Mouse (Mus musculus) liver, embryonic 14.5 days (tissue): ENCODE measurements around the gene Fpr-rs6. TPM values are rescaled to one million over a fixed set of nuclear protein-coding genes. Genes with fewer than 3 reads are reported as not detected.

Experiments
- ATAC-seq: fragments of 200-750 bp; cut with Nextera tagmentation; 2 replicates; pipeline ENCODE4 v1.8.0; 2017; ENCODE audit warnings: moderate number of reproducible peaks, mild to moderate bottlenecking, moderate library complexity; ENCODE audit not compliant: insufficient read depth
- DNase-seq, 3 experiments: peaks; one replicate each; pipeline ENCODE4 v3.0.0-alpha.2; 2012 to 2013; ENCODE audit warnings: low read depth in 3 of 3, low spot score in 3 of 3
- H3K27ac ChIP-seq: fragments of 300-500 bp; sonication (generic); 2 replicates; pipeline ENCODE4 v1.5.1; 2014; ENCODE audit warnings: moderate library complexity, mild to moderate bottlenecking, control low read depth, inconsistent platforms
- H3K27me3 ChIP-seq: fragments of 300-500 bp; sonication (generic); 2 replicates; pipeline ENCODE4 v1.6.1; 2014; ENCODE audit warnings: mild to moderate bottlenecking, low read length, moderate library complexity; ENCODE audit not compliant: control insufficient read depth, insufficient read depth
- H3K36me3 ChIP-seq: fragments of 300-500 bp; sonication (generic); replicated peaks from 2 replicates; pipeline ENCODE4 v1.6.1; 2014; ENCODE audit warnings: low read depth; ENCODE audit not compliant: control insufficient read depth, insufficient read depth
- H3K4me1 ChIP-seq, 2 experiments: fragments of 200-500 bp in 1 of 2; fragments of 300-500 bp in 1 of 2; sonication (generic) in 1 of 2; replicated peaks; 2 replicates each; pipeline ENCODE4 v1.6.1; 2012 to 2014; ENCODE audit warnings: antibody characterized with exemption in 1 of 2, inconsistent platforms in 1 of 2, low read length in 1 of 2; ENCODE audit not compliant: control insufficient read depth in 2 of 2, insufficient read depth in 2 of 2
- H3K4me2 ChIP-seq: fragments of 300-500 bp; sonication (generic); 2 replicates; pipeline ENCODE4 v1.6.1; 2014; ENCODE audit warnings: low read depth, mild to moderate bottlenecking, control low read depth, moderate library complexity
- H3K4me3 ChIP-seq, 2 experiments: fragments of 200-500 bp in 1 of 2; fragments of 300-500 bp in 1 of 2; sonication (generic) in 1 of 2; 2 replicates each; pipeline ENCODE4 v1.5.1; 2012 to 2014; ENCODE audit warnings: low read depth in 2 of 2, low read length in 2 of 2, mild to moderate bottlenecking in 2 of 2, control low read depth in 1 of 2, inconsistent platforms in 1 of 2, moderate library complexity in 1 of 2; ENCODE audit not compliant: insufficient read depth in 1 of 2
- H3K9ac ChIP-seq: fragments of 300-500 bp; sonication (generic); replicated peaks from 2 replicates; pipeline ENCODE4 v1.6.1; 2014; ENCODE audit warnings: mild to moderate bottlenecking, control low read depth, moderate library complexity
- H3K9me3 ChIP-seq: fragments of 300-500 bp; sonication (generic); 2 replicates; pipeline ENCODE4 v1.6.1; 2016; ENCODE audit warnings: low read length, mixed read lengths; ENCODE audit not compliant: control insufficient read depth
- CTCF ChIP-seq: IDR thresholded peaks from 2 replicates; pipeline ENCODE4 v1.5.1; 2016; ENCODE audit warnings: antibody characterized with exemption, low read depth, control low read depth
- EP300 ChIP-seq: IDR thresholded peaks from 2 replicates; pipeline ENCODE4 v1.6.1; 2016; ENCODE audit warnings: antibody characterized with exemption, low read depth
- polyA plus RNA-seq, 2 experiments: library from polyadenylated mRNA; depleted of rRNA in 1 of 2; stranded (reverse) in 1 of 2; unstranded in 1 of 2; fragments of >200 nt; fragmentation: Nextera tagmentation in 1 of 2; extraction: Ambion mirVana in 1 of 2; gene quantifications; 2 replicates each; pipeline versions ENCODE4 v1.2.1 to v1.2.3; 2012 to 2014

Gene Fpr-rs6
- polyA plus RNA-seq (2012; rRNA removed) (not detected in 2 replicates), polyA plus RNA-seq (2014; fragmentation: Nextera tagmentation; extraction: Ambion mirVana) (not detected in 2 replicates)

- Histone ChIP-seq H3K27me3 (no peaks in the 10 kb centered on the region), H3K9ac (no peak within 1 kb of the TSS), H3K36me3 (no peaks in the 10 kb centered on the region), H3K4me2 (no peak within 1 kb of the TSS), H3K4me3 (no peak within 1 kb of the TSS), H3K4me1 (no peaks in the 10 kb centered on the region), H3K27ac (no peak within 1 kb of the TSS), H3K9me3 (no peaks in the 10 kb centered on the region)
- no peak for ATAC-seq
- TF ChIP-seq CTCF: no peak
- TF ChIP-seq EP300: no peak
- no peak for DNase-seq
Measured at GRCm38 (mm10) chr17:20182997-20183396, at the start of gene Fpr-rs6. Gene Fpr-rs6, minus strand, starts transcription at chr17:20183097.

Other genes with a start within 250 kb of the Fpr-rs6 start
- gene Vmn2r104, start 134.8 kb downstream of the Fpr-rs6 start, polyA plus RNA-seq (2012; rRNA removed): not detected in 2 replicates
- gene Vmn2r104, start 134.8 kb downstream of the Fpr-rs6 start, polyA plus RNA-seq (2014; fragmentation: Nextera tagmentation; extraction: Ambion mirVana): not detected in 2 replicates
- gene Fpr-rs7, start 68.9 kb downstream of the Fpr-rs6 start, polyA plus RNA-seq (2012; rRNA removed): not detected in 2 replicates
- not detected in 2 replicates for gene Fpr-rs7, start 68.9 kb downstream of the Fpr-rs6 start, polyA plus RNA-seq (2014; fragmentation: Nextera tagmentation; extraction: Ambion mirVana)
- not detected in 2 replicates for gene Vmn2r105, start 52.0 kb upstream of the Fpr-rs6 start, polyA plus RNA-seq (2012; rRNA removed)
- gene Vmn2r105, start 52.0 kb upstream of the Fpr-rs6 start, polyA plus RNA-seq (2014; fragmentation: Nextera tagmentation; extraction: Ambion mirVana): not detected in 2 replicates
- gene Vmn2r106, start 102.5 kb upstream of the Fpr-rs6 start, polyA plus RNA-seq (2012; rRNA removed): not detected in 2 replicates
- not detected in 2 replicates for gene Vmn2r106, start 102.5 kb upstream of the Fpr-rs6 start, polyA plus RNA-seq (2014; fragmentation: Nextera tagmentation; extraction: Ambion mirVana)
- not detected in 2 replicates for gene Vmn2r107, start 162.1 kb upstream of the Fpr-rs6 start, polyA plus RNA-seq (2012; rRNA removed)
- not detected in 2 replicates for gene Vmn2r107, start 162.1 kb upstream of the Fpr-rs6 start, polyA plus RNA-seq (2014; fragmentation: Nextera tagmentation; extraction: Ambion mirVana)
- gene Vmn1r224, start 231.0 kb upstream of the Fpr-rs6 start, polyA plus RNA-seq (2012; rRNA removed): not detected in 2 replicates
- not detected in 2 replicates for gene Vmn1r224, start 231.0 kb upstream of the Fpr-rs6 start, polyA plus RNA-seq (2014; fragmentation: Nextera tagmentation; extraction: Ambion mirVana)